Mouse (Mus musculus): Measurements from ENCODE around the gene 1700021F05Rik.
"Not testable (repeated sequence)": the region's sequence is repeated elsewhere in the genome, so short reads cannot be mapped to it uniquely, and the experiment has no call there.

The 1700021F05Rik gene

DNA sequence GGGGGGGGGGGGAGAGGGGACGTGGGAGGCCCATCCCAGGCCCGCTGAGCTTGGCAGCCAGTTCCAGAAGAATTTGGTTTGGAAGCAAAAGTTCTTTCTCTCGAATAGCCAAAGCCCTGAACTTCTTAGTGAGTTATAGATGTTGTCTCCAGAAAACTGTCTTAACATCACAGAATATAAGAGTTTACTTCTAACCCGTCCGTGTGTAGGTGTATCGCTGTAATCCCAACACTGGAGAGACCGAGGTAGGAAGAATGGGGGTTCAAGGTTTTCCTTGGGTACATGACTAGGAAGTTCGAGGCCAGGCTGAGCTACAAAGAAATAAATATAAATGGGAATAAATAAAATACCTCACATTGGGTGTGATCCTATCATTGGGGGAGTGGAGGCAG, 355 bp upstream of the 1700021F05Rik start:
- ATAC-seq (ENCODE audit: insufficient number of reproducible peaks, low FRiP score, low TSS enrichment): no peak

DNA sequence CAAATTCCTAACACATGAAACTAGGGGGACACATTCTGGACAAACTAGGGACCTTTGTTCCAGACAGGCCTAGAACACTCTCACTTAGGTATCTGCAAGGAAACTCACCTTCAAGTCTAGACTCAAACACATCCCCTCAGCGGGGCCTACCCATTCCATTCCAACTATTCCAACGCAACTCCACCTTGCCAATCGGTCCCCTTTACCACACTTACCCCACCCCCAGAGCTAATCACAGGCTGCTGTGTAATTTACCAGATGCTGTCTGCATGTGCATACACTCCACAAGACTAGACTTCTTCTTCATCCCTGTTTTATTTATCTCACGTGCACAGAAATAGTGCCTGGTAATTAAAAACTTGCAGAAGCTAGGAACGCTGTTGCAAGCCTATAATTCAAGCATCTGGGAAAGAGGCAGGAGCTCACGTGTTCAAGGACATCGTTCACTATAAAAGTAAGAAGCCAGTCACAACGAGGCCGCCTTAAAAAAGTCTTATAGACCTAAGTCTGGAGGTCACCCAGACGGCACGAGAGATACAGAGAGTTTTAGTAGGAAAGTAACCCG, 966 bp downstream of the 1700021F05Rik start:
- ATAC-seq (ENCODE audit: insufficient number of reproducible peaks, low FRiP score, low TSS enrichment): no peak

DNA sequence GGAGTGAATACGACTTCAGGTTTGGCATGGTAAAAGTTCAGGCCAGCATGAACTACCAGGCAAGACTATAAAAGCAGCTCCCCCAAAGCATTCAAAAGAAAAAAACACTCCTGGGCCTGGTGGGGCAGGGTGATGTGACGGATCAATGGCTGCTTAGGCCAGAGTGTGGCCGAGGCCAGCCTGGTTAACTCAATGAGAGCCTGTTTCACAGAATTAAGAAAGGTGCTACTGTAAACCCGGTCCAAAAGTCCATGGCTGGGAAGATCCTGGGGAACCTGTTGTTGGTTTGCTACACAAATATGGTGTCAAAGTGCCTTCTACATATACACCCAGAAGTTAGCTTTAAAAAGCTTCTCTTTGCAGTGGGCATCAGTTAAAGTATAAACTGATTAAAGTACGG, 2.0 kb downstream of the 1700021F05Rik start:
- no peak for ATAC-seq (ENCODE audit: insufficient number of reproducible peaks, low FRiP score, low TSS enrichment)

DNA sequence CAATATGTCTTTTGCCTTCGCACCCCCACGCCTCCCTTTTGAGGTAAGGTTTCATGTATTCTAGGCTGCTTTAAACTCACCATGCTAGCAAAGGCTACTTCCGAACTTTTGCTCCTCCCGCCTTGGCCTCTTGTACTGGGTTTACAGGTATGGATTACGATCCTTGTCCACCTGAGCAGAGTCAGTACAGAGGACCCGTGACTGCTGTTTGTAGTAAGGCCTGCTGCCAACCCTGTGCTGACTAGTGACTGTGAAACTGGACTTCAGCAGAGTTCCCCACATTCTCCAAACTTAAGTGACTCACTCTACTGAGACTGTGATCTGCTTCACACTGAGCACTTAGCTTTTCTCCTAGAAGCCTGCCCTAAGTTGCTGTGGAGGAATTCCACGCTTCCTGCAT, 3.1 kb downstream of the 1700021F05Rik start:
- no peak for ATAC-seq (ENCODE audit: insufficient number of reproducible peaks, low FRiP score, low TSS enrichment)

DNA sequence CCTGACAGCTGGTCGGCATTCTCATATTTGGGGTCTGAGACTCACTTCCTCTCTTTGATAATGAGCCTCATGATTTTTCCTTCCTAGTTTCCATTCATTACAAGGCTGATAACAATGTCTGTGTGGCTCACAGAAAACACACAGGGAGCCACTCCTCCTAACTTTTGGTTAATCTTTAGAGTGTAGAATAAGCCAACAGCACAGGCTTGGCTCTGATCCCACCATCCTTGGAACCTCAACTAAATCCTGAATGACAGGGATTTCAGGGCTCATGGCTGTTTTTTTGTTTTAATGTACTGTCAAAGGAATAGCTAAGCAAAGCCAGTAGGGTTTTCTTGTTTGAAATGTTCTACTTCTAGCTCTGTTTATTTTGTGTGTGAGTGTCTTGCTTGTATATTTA, 6.4 kb downstream of the 1700021F05Rik start:
- no peak for ATAC-seq (ENCODE audit: insufficient number of reproducible peaks, low FRiP score, low TSS enrichment)

DNA sequence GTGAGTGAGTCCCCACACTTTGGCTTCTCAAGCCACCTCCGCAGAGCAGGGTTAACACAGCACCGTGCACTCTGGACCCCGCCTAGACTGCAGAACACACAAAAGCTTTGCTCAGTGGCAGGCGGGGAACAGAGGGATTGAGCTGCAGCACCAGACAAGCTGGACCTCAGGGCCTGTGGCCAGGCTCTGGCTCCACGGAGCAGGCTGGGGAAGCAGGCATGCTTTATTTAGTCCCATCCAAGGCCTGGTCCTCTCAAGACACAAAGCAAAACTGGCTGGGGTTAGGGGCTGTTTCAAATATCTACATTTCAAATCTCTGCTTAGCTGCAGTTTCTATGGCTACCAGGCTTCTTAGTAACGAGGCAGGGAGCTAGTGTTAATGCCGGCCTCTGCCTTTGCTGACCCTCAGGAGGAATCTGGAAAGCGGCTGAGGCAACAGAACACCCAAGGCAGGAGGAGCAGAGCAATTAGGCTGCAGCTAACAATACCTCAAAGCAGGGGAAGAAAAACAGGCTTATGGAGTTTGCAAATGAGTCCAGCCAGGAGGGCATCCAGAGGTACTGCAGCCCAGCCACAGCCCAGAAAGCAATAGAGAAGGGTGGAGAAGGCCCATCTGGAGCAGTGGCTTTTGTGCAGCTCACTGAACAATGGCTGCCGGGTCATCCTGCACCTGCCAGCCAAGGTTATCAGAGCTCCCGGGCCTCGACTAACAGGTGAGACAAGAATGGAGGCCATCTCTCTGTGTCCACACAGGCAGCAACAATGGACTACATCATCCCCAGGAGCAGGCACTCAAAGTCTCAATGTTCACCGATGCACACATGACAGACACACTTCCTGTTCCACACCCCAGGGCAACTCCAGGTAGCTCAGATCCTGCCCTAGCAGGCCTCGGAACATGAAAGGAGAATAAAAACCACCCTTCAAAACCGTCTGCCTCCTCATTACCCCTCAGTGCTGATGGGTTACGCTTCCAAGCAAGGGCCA, 13.2 kb downstream of the 1700021F05Rik start:
- no peak for ATAC-seq (ENCODE audit: insufficient number of reproducible peaks, low FRiP score, low TSS enrichment)

DNA sequence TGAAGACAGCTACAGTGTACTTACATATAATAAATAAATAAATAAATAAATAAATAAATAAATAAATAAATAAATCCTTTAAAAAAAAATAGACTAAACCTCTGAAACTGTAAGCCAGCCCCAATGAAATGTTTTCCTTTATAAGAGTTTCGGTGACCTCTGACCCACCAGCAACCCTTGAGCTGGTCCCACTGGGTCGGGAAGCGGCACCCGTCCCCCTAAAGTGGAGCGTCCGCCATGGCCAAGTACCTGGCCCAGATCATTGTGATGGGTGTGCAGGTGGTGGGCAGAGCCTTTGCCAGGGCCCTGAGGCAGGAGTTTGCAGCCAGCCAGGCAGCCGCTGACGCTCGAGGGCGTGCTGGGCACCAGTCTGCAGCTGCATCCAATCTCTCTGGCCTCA, 16.9 kb downstream of the 1700021F05Rik start, which contains the start of gene Gm9803:
Gm9803 (plus strand) TSS at position 154 of the 400 bp plus-strand sequence.
- not testable (repeated sequence) for ATAC-seq (ENCODE audit: insufficient number of reproducible peaks, low FRiP score, low TSS enrichment)

DNA sequence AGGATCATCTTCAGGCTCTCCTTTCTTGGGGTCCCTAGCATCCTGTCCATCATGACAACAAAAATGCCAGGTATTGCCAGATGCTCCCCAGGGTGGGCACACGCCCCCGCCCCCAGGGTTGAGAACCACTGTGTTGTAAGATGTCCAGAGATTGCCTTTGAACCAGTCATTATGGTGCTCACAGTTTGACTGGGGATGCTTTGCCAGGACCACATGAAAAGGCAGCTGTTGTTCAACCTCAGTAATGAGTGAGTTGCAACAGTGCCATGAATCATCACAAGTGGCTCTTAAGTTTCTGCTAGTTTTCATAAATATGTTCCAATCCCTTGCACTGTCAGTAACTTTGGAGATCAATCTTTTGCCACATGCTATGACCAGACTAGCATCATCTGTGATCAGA, 20.8 kb downstream of the 1700021F05Rik start:
- no peak for ATAC-seq (ENCODE audit: insufficient number of reproducible peaks, low FRiP score, low TSS enrichment)

DNA sequence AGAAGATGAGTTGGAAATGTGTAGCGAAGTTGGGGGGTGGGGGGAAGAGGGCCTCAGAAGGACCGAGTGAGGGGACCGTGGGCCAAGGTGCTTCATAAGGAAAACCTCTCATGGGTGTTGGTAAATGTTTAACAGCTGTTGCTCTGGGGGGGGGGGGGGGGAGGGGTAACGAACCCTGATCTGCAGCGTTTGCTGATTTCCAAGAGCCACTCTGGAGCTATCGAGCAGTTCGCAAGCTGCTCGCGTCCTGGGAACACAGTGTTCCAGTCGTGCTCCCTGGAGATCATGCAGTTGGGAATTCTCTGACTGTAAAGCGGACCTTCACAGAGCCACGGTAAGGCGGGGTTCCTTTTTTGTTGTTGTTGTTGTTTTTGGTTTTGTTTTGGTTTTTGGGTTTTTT, 22.4 kb downstream of the 1700021F05Rik start:
- ATAC-seq (ENCODE audit: insufficient number of reproducible peaks, low FRiP score, low TSS enrichment): no peak

DNA sequence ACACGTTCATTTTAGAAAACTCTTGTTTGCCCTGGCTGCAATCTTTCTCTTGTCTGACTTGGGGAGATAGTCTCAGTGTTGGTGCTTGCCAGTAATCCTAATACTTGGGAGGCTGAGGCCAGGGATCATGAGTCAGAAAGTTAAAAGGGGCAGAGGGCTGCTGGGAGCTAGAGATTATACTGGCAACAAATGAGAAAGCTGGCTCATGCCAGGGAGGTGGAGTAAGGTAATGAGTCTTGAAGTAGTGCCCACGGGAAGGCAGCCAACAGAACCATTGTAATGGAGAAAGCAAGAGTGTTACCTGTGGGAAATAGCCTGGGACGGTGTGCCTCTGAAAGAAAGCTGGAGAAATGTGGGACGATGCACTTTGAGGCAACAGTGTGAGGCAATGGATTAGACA, 23.0 kb downstream of the 1700021F05Rik start:
- no peak for ATAC-seq (ENCODE audit: insufficient number of reproducible peaks, low FRiP score, low TSS enrichment)

DNA sequence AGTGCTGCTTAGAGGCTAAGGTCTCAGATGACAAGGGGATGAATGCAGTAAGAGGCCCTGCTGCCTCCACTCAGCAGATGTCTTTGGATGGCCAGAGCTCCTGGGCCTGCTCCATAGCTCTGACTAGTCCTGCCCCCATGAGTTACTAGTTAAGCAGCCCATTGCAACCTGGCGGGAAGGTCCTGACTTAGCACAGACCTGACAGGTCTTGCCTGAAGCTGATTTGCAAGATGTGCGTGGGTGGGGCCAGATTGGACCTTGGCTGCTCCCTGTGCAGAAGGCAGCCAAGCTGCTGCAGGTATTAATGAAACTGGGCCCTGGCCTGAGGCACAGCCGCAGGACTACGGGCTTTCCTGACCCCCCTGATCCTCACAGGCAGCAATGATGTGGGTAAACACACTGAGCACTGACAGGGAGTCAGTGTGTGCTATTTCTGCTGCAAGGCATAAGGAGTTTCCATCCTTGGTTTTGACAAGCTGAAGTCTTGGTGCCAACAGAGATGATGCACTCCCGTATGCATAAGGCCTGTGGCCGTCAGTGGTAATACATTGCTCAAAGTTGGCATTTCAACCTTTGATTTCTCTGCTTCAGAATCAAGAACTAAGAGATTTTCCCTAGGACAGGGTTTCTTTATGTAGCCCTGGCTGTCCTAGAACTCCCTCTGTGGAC, 23.7 kb downstream of the 1700021F05Rik start:
- peak; percentile 61; the same call in 1 of the 2 replicates for ATAC-seq (ENCODE audit: insufficient number of reproducible peaks, low FRiP score, low TSS enrichment)

DNA sequence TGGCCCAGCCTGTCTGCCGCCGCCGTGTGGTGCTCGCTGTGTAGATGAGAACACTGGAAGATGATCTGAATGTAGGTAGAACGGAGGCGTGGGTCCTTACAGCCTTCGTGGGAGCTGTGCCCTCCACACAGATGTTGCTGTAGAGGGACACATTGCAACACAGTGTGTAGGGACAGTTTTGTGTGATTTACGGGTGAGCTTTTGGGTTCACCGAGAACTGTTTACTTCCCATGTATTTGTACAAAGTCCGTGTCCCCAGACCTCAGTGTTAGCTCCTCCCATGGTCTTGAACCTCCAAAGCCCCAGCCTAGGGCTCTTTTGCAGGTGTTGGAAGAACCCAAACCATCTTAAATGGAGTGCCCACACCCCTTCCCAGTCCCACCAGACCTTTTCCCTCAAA, 27.8 kb downstream of the 1700021F05Rik start:
- ATAC-seq (ENCODE audit: insufficient number of reproducible peaks, low FRiP score, low TSS enrichment): no peak

DNA sequence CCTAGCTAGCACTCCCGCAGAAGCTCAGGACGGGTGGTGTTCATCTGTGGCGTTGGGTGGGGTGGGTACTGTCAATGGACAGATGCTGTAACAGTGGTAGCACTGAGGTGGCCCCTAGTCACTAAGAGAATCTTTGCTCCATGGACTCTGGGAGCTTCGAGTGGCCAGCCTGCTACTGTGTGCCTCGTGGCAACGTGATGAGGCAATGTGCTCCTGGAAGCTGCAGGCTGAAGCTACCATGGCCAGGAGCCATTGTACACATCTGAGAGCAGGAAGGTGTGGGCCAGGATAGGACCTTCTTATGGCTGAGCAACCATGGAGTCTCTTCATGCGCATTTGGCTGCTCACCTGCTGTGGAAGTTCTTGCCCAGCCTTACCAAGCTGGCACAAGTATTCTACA, 31.6 kb downstream of the 1700021F05Rik start:
- no peak for ATAC-seq (ENCODE audit: insufficient number of reproducible peaks, low FRiP score, low TSS enrichment)

DNA sequence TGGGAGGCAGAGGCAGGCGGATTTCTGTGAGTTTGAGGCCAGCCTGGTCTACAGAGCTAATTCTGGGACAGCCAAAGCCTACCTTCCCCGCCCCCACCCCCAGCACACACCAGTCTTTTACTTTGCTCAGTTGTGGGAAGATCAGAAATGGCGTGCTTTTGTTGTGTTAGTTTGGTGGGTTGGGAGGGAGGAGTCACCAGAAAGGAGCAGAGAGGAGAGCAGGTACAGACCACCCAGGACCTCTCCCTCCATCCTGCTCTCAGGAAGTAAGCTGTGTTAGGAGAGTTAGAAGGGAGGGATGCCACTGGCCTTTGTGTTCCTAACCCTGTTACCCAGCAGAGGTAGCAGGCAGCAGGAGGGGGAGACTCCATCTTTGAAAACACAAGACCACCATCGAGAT, 33.7 kb downstream of the 1700021F05Rik start:
- no peak for ATAC-seq (ENCODE audit: insufficient number of reproducible peaks, low FRiP score, low TSS enrichment)

DNA sequence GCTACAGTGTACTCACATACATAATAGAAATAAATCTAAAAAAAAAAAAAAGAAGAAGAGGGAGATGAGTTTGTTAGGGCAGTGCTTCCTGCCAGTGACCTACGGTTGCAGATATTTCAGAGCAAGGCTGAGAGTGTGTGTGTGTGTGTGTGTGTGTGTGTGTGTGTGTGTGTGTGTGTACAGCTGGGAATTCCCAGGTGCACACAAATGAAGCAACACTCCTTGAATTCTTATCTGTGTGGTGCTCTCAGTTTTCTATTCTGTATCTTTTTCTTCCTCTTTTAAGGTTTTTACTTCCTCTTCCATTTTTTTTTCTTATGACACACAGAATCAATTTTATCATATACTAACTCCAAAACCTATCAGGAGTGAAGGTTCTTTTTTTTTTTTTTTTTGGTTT, 36.5 kb downstream of the 1700021F05Rik start:
- no peak for ATAC-seq (ENCODE audit: insufficient number of reproducible peaks, low FRiP score, low TSS enrichment)

DNA sequence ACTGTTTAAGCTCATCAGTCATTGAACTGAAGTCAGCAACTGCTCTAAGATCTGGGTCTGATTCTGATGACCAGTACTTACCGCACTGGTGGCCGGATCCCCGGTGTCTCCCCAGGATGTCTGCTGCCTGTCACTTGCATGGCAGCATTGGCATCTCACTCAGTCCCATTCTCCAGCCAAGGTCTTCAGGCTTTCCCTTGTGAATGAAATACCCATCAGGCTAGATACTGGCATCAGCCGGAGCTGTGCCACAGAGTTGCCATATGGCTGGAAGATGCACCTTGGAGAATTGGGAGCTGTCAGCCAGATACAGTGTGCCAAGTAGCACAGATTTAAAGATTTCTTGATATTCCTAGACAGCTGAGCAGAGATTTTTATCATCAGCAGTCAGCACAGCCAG, 38.2 kb downstream of the 1700021F05Rik start:
- peak; percentile 94 for ATAC-seq (ENCODE audit: insufficient number of reproducible peaks, low FRiP score, low TSS enrichment)

DNA sequence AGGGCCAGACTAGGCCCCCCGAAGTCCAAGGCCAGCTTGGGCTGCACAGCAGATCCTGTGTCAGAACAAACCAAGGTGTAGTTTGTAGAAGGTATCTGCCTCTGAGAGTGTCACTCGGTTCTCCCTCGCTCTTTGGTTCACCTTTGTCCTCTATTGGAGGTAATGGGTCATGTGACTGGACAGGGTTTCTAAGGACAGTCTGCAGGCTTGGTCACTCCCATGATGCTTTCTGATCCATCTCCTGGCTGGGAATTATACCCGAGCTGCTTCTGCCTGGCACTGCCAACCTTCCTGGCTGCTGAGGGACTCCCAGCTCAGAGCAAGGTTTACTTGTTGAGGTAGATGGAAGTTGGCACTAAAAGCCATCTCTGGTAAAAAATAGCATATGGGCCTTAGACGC, 49.9 kb downstream of the 1700021F05Rik start:
- no peak for ATAC-seq (ENCODE audit: insufficient number of reproducible peaks, low FRiP score, low TSS enrichment)

DNA sequence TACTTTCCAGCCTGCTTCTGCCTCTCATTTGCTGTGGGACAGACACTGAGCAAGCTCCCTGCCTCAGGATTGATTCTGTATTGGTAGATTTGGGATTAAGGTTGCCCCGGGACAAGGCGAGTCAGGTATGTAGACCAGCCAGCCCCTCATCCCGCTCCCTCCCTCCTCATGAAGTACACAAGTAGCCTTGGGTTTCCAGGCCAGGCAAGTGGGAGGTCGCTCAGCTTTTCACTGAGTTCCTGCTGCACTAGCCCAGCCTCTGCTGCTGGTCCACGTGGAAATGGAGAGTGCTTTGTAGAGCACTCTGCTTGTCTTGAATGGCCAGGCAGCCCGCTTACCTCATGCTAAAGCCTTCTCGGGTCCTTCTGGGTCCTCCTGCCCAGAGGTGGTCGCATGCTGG, 50.8 kb downstream of the 1700021F05Rik start:
- ATAC-seq (ENCODE audit: insufficient number of reproducible peaks, low FRiP score, low TSS enrichment): no peak

DNA sequence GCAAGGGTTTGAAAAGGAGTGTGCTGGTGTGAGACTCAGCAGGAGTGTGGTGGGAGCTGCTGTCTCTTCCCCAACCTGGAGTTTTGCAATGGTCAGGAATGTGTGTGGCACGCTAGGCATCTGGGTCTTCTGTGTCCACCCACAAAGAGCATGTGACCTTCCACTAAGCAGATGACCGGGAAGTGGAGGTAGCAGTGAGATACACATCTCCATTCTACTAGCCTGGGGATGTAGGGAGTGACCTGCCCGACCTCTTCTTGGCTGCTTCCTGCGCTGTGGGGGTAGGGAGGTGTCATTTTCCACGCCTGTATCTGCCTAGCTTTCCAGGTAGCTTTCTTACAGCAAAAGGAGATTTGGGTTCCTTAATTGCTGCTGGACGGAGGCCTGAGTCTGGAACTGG, 51.2 kb downstream of the 1700021F05Rik start:
- ATAC-seq (ENCODE audit: insufficient number of reproducible peaks, low FRiP score, low TSS enrichment): no peak

DNA sequence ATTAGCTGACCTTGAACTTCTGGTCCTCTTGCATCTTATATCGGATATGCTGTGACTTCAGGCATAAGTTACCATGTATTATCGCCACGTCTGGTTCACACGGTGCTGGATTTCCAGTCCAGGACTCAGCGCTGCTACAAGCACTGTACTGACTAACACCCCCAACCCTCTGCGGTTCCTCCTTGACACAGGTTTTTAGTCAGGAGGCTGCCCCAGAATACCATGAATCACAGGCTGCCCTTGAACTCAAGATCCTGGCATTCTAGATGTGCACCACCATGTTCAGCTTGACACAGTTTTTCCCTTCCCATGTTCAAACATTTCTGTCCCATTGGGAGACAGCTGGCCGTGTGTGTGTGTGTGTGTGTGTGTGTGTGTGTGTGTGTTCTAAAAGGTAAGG, 51.7 kb downstream of the 1700021F05Rik start:
- no peak for ATAC-seq (ENCODE audit: insufficient number of reproducible peaks, low FRiP score, low TSS enrichment)

DNA sequence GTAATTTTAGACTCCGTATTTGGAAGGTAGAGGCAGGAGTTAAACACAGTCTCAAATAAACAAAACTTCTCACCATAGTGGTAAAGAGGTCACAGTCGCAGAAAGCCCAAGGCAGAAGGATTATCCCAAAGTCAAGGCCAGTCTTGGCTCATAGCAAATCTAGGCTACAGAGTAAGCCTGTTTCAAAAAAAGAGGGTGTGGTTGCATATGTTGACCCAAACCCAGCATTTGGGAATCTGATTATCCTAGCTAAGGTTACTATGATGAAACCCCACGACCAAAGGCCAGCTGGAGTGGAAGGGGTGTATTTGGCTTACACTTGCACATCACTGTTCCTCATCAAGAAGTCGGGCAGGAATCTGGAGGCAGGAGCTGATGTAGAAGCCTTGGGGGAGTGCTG, 52.5 kb downstream of the 1700021F05Rik start:
- ATAC-seq (ENCODE audit: insufficient number of reproducible peaks, low FRiP score, low TSS enrichment): no peak
